17 mouse cellular contexts compared by ENCODE assay signal in the genomic region with DNA sequence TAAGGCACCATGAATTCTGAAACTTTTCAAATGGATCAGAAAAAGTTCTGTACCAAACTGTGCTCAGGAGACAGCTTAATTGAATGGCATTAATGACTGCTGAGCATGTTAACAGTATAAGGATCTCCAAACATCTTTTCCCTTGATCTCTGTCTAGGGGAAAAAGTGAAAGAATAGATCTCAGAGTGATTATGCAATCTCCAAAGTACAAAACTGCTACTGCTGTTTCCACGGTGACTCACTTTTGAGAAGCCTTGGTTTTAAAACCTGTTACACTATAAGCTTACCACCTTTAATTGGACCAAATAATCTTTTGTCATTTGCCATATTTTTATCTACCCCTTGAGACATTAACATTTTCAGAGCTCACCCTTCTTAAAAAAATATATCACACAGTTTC.
DNase-seq lines count a peak whose midpoint lies in the region; ATAC-seq and TF ChIP-seq lines count a peak whose summit lies in the region.
"Had no signal": no experiment of that assay in that cellular context is flagged by ENCODE, and none has a peak within 500 bp of the region (broad histone marks: within the 10 kb centered on the region; RNA-seq: fewer than 3 reads in every experiment).

No protein-coding gene starts in this region.

- H3K27ac ChIP-seq in forebrain, postnatal 0 days (ENCODE audit: low read depth, low read length): no peak overlapping the region
- no peak overlapping the region for H3K27ac ChIP-seq in forebrain, embryonic 10.5 days
- no peak overlapping the region for H3K27ac ChIP-seq in midbrain, embryonic 11.5 days (ENCODE audit: low read depth, low read length)
- no peak overlapping the region for H3K27ac ChIP-seq in midbrain, embryonic 10.5 days (replicated peaks)
- H3K27ac ChIP-seq: embryonic facial prominence, embryonic 10.5 days; embryonic facial prominence, embryonic 12.5 days; forebrain, embryonic 13.5 days had no signal

- DNase-seq in forebrain, postnatal 0 days: no peak
- no peak for DNase-seq in forebrain, embryonic 10.5 days (ENCODE audit: extremely low spot score, low spot score)
- peak; percentile 64 for DNase-seq in midbrain, embryonic 11.5 days (ENCODE audit: low spot score, missing footprints)
- DNase-seq in midbrain, embryonic 10.5 days (ENCODE audit: low spot score): no peak
- no peak for DNase-seq in spleen, postnatal 4 days (ENCODE audit: low spot score in 2 of 2)
- DNase-seq: adrenal gland, adult 2 months; adrenal gland, postnatal 10 days; adrenal gland, postnatal 25 days; cerebellum, adult 11-12 months; cerebellum, adult 2 months; cerebellum, adult 9-10 months; cerebellum, postnatal 10 days; cerebellum, postnatal 25 days had no signal

- H3K4me2 ChIP-seq in forebrain, postnatal 0 days (ENCODE audit: low read depth): no peak overlapping the region
- H3K4me2 ChIP-seq in midbrain, embryonic 11.5 days: no peak overlapping the region
- H3K4me2 ChIP-seq: embryonic facial prominence, embryonic 12.5 days; forebrain, embryonic 13.5 days had no signal

- H3K27me3 ChIP-seq in forebrain, postnatal 0 days (ENCODE audit: insufficient read depth, low read length): no peaks in the 10 kb centered on the region
- H3K27me3 ChIP-seq in forebrain, embryonic 10.5 days (ENCODE audit: poor library complexity, severe bottlenecking): no peaks in the 10 kb centered on the region
- H3K27me3 ChIP-seq in midbrain, embryonic 11.5 days (ENCODE audit: control insufficient read depth, insufficient read depth, low read length): no peaks in the 10 kb centered on the region
- no peaks in the 10 kb centered on the region for H3K27me3 ChIP-seq in midbrain, embryonic 10.5 days (ENCODE audit: low read depth, poor library complexity, severe bottlenecking)
- H3K27me3 ChIP-seq: embryonic facial prominence, embryonic 12.5 days; forebrain, embryonic 13.5 days had no signal

- H3K9ac ChIP-seq in forebrain, postnatal 0 days: no peak overlapping the region
- H3K9ac ChIP-seq in midbrain, embryonic 11.5 days (ENCODE audit: low read length): no peak overlapping the region
- H3K9ac ChIP-seq: embryonic facial prominence, embryonic 12.5 days; forebrain, embryonic 13.5 days had no signal

- no peak for TF ChIP-seq CTCF in forebrain, postnatal 0 days (IDR thresholded peaks at IDR 0.05; ENCODE audit: low read depth)

- H3K4me3 ChIP-seq in forebrain, postnatal 0 days (ENCODE audit: low read depth, low read length): no peak overlapping the region
- H3K4me3 ChIP-seq in forebrain, embryonic 10.5 days: no peak overlapping the region
- H3K4me3 ChIP-seq in midbrain, embryonic 11.5 days (ENCODE audit: low read depth, low read length): no peak overlapping the region
- H3K4me3 ChIP-seq in midbrain, embryonic 10.5 days: no peak overlapping the region
- H3K4me3 ChIP-seq: embryonic facial prominence, embryonic 10.5 days; embryonic facial prominence, embryonic 12.5 days; forebrain, embryonic 13.5 days had no signal

- no peaks in the 10 kb centered on the region for H3K9me3 ChIP-seq in forebrain, postnatal 0 days (ENCODE audit: low read length)
- peaks cover 2% of the 10 kb centered on the region; the same call in 1 of the 2 replicates for H3K9me3 ChIP-seq in forebrain, embryonic 10.5 days
- H3K9me3 ChIP-seq in midbrain, embryonic 11.5 days (ENCODE audit: control insufficient read depth, low read length): no peaks in the 10 kb centered on the region
- H3K9me3 ChIP-seq in midbrain, embryonic 10.5 days (replicated peaks): no peaks in the 10 kb centered on the region
- H3K9me3 ChIP-seq: embryonic facial prominence, embryonic 10.5 days; embryonic facial prominence, embryonic 12.5 days; forebrain, embryonic 13.5 days had no signal

- WGBS in forebrain, postnatal 0 days: 18% methylated on average over 1 of the region's 1 CpGs
- 73% methylated on average over 1 of the region's 1 CpGs for WGBS in forebrain, embryonic 10.5 days
- WGBS in midbrain, embryonic 11.5 days: 60% methylated on average over 1 of the region's 1 CpGs
- WGBS in midbrain, embryonic 10.5 days: 77% methylated on average over 1 of the region's 1 CpGs

- H3K36me3 ChIP-seq in forebrain, postnatal 0 days (ENCODE audit: insufficient read depth): no peaks in the 10 kb centered on the region
- no peaks in the 10 kb centered on the region for H3K36me3 ChIP-seq in forebrain, embryonic 10.5 days (replicated peaks)
- H3K36me3 ChIP-seq in midbrain, embryonic 11.5 days (ENCODE audit: control insufficient read depth, insufficient read depth, low read length): no peaks in the 10 kb centered on the region
- H3K36me3 ChIP-seq in midbrain, embryonic 10.5 days: no peaks in the 10 kb centered on the region
- H3K36me3 ChIP-seq: embryonic facial prominence, embryonic 10.5 days; embryonic facial prominence, embryonic 12.5 days had no signal

- 0 out of 2 replicates have a peak, but pooled peaks have one; percentile 3 for ATAC-seq in forebrain, postnatal 0 days
- ATAC-seq in midbrain, embryonic 11.5 days (ENCODE audit: low FRiP score): no peak
- ATAC-seq: forebrain, embryonic 13.5 days; forebrain, embryonic 16.5 days had no signal

- H3K4me1 ChIP-seq in forebrain, postnatal 0 days (ENCODE audit: insufficient read depth): no peaks in the 10 kb centered on the region
- peaks cover 6% of the 10 kb centered on the region for H3K4me1 ChIP-seq in forebrain, embryonic 10.5 days
- H3K4me1 ChIP-seq in midbrain, embryonic 11.5 days (ENCODE audit: control insufficient read depth, insufficient read depth, low read length): no peaks in the 10 kb centered on the region
- H3K4me1 ChIP-seq in midbrain, embryonic 10.5 days: peaks cover 4% of the 10 kb centered on the region
- H3K4me1 ChIP-seq: embryonic facial prominence, embryonic 10.5 days; embryonic facial prominence, embryonic 12.5 days had no signal
